Mouse (Mus musculus) hindbrain, postnatal 0 days (tissue): ENCODE measurements at regions not wholly inside any gene's neighbourhood (a gene's known extent, or its start where the extent isn't known, plus 50 kb on each side); places are given as distances from the start of the nearest gene placed in this dataset.

Experiments
- ATAC-seq: fragments of 200-750 bp; cut with Nextera tagmentation; 2 replicates; pipeline ENCODE4 v1.8.0; 2017; ENCODE audit warnings: mild to moderate bottlenecking, moderate TSS enrichment, moderate library complexity
- DNase-seq: peaks from one replicate; pipeline ENCODE4 v3.0.0-alpha.2; 2015; ENCODE audit warnings: low spot score
- H3K27ac ChIP-seq: fragments of 300-500 bp; sonication (generic); 2 replicates; pipeline ENCODE4 v1.5.1; 2014; ENCODE audit warnings: mild to moderate bottlenecking
- H3K27me3 ChIP-seq: fragments of 300-500 bp; sonication (generic); 2 replicates; pipeline ENCODE4 v1.6.1; 2014; ENCODE audit warnings: low read length, mixed read lengths; ENCODE audit not compliant: insufficient read depth
- H3K36me3 ChIP-seq: fragments of 300-500 bp; sonication (generic); 2 replicates; pipeline ENCODE4 v1.6.1; 2014; ENCODE audit warnings: low read length, mixed read lengths; ENCODE audit not compliant: insufficient read depth
- H3K4me1 ChIP-seq: fragments of 300-500 bp; sonication (generic); 2 replicates; pipeline ENCODE4 v1.6.1; 2014; ENCODE audit warnings: antibody characterized with exemption, low read length, mixed read lengths; ENCODE audit not compliant: insufficient read depth
- H3K4me2 ChIP-seq: fragments of 300-500 bp; sonication (generic); 2 replicates; pipeline ENCODE4 v1.6.1; 2014; ENCODE audit warnings: low read depth, mild to moderate bottlenecking, low read length, moderate library complexity, mixed read lengths
- H3K4me3 ChIP-seq: fragments of 300-500 bp; sonication (generic); 2 replicates; pipeline ENCODE4 v1.5.1; 2014; ENCODE audit warnings: low read length
- H3K9ac ChIP-seq: fragments of 300-500 bp; sonication (generic); replicated peaks from 2 replicates; pipeline ENCODE4 v1.6.1; 2014; ENCODE audit warnings: mild to moderate bottlenecking, low read length, moderate library complexity, mixed read lengths
- H3K9me3 ChIP-seq: fragments of 300-500 bp; sonication (generic); 2 replicates; pipeline ENCODE4 v1.6.1; 2016; ENCODE audit warnings: low read length, mixed read lengths
- CTCF ChIP-seq: IDR thresholded peaks from 2 replicates; pipeline ENCODE4 v1.5.1; 2016; ENCODE audit warnings: antibody characterized with exemption, control low read depth, low read depth
- WGBS: fragments of 180-500 bp; shearing (Covaris S2); extraction: QIAGEN DNeasy Blood & Tissue Kit; methylation state at CpG from one replicate; pipeline ENCODE4 v1.1.7; 2014; 5-methylcytosine and 5-hydroxymethylcytosine counted together

DNA sequence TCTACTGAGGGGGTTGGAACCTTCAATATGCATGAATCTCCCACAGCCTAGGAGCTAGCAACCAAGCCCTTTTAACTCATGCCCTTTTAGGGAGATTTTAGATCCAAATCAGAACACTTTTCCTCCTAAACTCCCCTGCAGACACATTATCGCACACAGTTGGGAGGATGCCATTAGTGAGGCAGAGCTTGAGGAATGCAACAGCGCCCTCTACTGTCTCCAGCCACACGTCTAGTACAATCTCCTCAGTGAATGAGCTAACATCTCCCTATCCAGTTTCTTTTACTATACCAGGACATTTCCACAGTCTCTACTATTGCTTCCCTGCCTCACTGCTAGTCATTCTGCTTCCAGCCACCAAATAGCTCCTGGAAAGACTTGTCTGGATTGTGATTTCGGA is 59.3 kb downstream of the 1700080O16Rik start:
- WGBS = 25% methylated on average over 4 of the region's 4 CpGs
- no peak overlapping the region for H3K4me3 ChIP-seq
- TF ChIP-seq CTCF = peak; percentile 79
- H3K27ac ChIP-seq = no peak overlapping the region
- H3K9ac ChIP-seq = no peak overlapping the region
- DNase-seq (peak; percentile 92), ATAC-seq (peak; percentile 70)
- H3K27me3 ChIP-seq = no peaks in the 10 kb centered on the region
- H3K9me3 ChIP-seq = no peaks in the 10 kb centered on the region
- no peaks in the 10 kb centered on the region for H3K36me3 ChIP-seq
- H3K4me2 ChIP-seq = no peak overlapping the region
- no peaks in the 10 kb centered on the region for H3K4me1 ChIP-seq

DNA sequence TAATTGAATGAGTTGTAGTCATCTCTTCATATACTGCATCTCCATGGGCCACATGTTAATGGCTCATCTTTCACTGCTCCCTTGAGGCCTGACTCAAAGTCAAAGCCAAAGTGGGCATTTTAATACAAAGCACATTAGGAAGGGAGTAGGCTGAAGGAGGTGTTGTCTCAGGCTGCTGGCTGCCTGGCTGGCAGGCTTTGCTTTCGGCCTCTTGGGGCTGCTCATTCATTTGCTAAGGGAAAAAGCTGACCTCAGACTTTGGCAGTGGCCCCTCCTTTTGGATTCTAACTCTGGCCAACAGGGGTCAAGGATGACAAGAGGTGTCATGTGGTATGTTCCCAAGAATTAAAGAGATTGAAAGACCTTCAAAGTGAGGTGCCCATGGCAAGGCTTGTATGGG is 61.0 kb downstream of the 1700080O16Rik start:
- ATAC-seq (no peak), DNase-seq (no peak)
- Histone ChIP-seq H3K36me3 (no peaks in the 10 kb centered on the region), H3K27me3 (no peaks in the 10 kb centered on the region), H3K4me2 (no peak overlapping the region), H3K9me3 (no peaks in the 10 kb centered on the region), H3K4me1 (no peaks in the 10 kb centered on the region), H3K27ac (no peak overlapping the region), H3K9ac (no peak overlapping the region), H3K4me3 (no peak overlapping the region)
- WGBS = 13% methylated on average over 1 of the region's 1 CpGs
- TF ChIP-seq CTCF = no peak

DNA sequence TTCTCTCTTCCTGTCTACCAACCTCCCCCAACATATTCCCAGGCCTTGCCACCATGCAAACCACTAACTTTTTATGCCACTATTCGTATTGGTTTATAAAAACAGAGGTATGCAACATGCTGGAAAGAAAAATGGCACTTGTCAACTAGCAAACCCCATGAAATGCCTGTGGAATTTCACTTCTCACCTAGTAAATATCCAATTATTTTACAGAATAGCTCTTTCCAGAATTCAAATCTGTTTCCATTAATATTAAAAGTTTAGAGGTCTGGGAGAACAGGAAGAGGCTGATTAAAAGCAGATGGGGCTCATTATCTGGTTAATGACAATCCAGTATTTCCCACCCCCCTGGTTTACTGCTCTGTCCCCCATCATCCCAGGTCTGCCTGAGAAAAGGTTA is 62.0 kb downstream of the 1700080O16Rik start:
- no peak overlapping the region for H3K4me3 ChIP-seq
- H3K4me2 ChIP-seq = no peak overlapping the region
- ATAC-seq (no peak), DNase-seq (no peak)
- no peaks in the 10 kb centered on the region for H3K9me3 ChIP-seq
- no peak overlapping the region for H3K27ac ChIP-seq
- TF ChIP-seq CTCF = no peak
- no peaks in the 10 kb centered on the region for H3K36me3 ChIP-seq
- H3K4me1 ChIP-seq = no peaks in the 10 kb centered on the region
- H3K9ac ChIP-seq = no peak overlapping the region
- 49% methylated on average over 1 of the region's 1 CpGs for WGBS
- H3K27me3 ChIP-seq = no peaks in the 10 kb centered on the region

DNA sequence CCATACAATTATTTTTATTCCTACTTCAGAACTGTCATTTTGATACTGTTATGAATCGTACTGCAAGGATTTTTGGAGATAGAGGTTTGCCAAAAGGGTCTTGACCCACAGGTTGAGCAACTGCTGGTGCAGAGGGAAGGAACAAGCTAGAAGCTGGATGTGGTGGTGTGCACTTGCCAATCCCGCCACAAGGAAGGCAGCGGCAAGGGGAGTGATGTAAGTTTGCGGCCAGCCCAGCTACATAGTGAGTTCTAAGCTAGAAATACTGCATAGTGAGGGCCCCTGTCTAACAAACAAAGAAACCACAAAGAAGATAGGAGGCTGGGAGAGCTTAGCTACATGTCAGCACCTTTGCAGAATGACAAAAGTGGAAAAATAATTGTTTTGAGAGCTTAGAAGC is 74.1 kb downstream of the 1700080O16Rik start:
- H3K9me3 ChIP-seq = no peaks in the 10 kb centered on the region
- ATAC-seq (no peak), DNase-seq (no peak)
- no peak overlapping the region for H3K4me3 ChIP-seq
- H3K36me3 ChIP-seq = no peaks in the 10 kb centered on the region
- H3K4me2 ChIP-seq = no peak overlapping the region
- 79% methylated on average over 4 of the region's 4 CpGs for WGBS
- H3K9ac ChIP-seq = no peak overlapping the region
- no peak for TF ChIP-seq CTCF
- no peak overlapping the region for H3K27ac ChIP-seq
- no peaks in the 10 kb centered on the region for H3K27me3 ChIP-seq
- no peaks in the 10 kb centered on the region for H3K4me1 ChIP-seq

DNA sequence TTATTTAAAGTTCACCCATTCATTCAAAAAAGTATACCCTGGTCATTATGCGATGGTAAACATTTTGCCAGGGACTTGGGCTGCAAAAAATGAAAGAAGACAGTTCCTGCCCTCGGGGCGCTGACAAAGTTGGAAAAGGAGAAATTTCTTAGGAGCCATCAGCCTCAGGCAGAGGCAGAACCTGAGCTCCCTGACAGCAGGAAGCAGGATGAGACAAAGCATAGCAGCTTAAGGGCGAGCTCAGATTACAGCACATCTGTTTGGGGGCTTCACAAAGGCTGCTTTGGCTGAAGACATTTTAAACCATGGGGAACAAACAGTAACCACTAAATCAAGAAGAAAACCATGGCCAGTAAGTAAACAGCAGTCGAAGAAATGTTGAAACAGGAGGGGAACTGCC is 75.5 kb downstream of the 1700080O16Rik start:
- no peak overlapping the region for H3K9ac ChIP-seq
- no peak for TF ChIP-seq CTCF
- no peaks in the 10 kb centered on the region for H3K36me3 ChIP-seq
- H3K27ac ChIP-seq = no peak overlapping the region
- no peaks in the 10 kb centered on the region for H3K4me1 ChIP-seq
- no peak overlapping the region for H3K4me3 ChIP-seq
- 27% methylated on average over 5 of the region's 5 CpGs for WGBS
- H3K4me2 ChIP-seq = no peak overlapping the region
- ATAC-seq (no peak), DNase-seq (no peak)
- no peaks in the 10 kb centered on the region for H3K9me3 ChIP-seq
- H3K27me3 ChIP-seq = no peaks in the 10 kb centered on the region

DNA sequence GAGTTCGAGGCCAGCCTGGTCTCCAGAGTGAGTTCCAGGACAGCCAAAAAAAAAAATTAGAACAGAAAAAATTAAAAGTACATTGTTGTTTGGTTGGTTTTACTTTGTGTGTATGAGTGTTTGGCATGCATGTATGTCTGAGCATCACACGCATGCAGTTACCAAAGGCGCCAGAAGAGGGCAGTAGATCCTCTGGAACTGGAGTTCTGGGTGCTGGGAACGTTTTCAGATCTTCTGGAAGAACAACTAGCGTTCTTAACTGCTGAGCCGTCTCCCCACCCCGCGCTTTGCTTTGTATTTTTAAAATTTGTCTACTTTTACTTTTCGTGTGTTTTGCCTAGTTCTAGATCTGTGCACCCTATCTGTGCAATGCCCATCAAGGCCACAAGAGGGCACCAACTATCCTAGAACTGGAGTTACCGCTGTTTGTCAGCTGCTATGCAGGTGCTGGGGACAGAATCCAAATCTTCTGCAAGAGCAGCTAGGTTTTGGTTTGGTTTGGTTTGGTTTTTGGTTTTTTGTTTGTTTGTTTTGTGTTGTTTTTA is 76.9 kb downstream of the 1700080O16Rik start:
- H3K9me3 ChIP-seq = no peaks in the 10 kb centered on the region
- no peaks in the 10 kb centered on the region for H3K4me1 ChIP-seq
- TF ChIP-seq CTCF = no peak
- H3K36me3 ChIP-seq = no peaks in the 10 kb centered on the region
- no peak for DNase-seq
- no peak overlapping the region for H3K4me3 ChIP-seq
- H3K27ac ChIP-seq = no peak overlapping the region
- no peak overlapping the region for H3K9ac ChIP-seq
- 72% methylated on average over 10 of the region's 10 CpGs for WGBS
- ATAC-seq = no peak
- H3K27me3 ChIP-seq = no peaks in the 10 kb centered on the region
- H3K4me2 ChIP-seq = no peak overlapping the region

DNA sequence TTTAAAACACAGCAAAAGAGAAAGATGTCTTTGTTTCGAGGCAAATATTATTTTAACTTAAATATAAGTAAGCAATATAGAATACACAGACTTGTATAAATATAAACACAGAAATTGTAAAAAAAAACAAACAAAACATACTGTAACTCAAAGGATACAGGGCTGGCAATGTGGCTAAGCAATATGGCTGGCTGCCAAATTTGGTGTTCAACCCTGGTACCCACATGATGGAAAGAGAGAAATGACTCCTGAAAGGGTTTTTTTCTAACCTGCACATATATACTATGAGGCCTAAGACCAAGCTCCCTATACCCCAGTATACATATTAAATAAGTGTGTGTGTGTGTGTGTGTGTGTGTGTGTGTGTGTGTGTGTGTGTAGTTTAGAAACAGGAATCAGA is 79.9 kb downstream of the 1700080O16Rik start:
- no peaks in the 10 kb centered on the region for H3K9me3 ChIP-seq
- H3K27ac ChIP-seq = no peak overlapping the region
- no peak overlapping the region for H3K9ac ChIP-seq
- no peak for TF ChIP-seq CTCF
- H3K4me1 ChIP-seq = no peaks in the 10 kb centered on the region
- H3K36me3 ChIP-seq = no peaks in the 10 kb centered on the region
- no peaks in the 10 kb centered on the region for H3K27me3 ChIP-seq
- ATAC-seq (no peak), DNase-seq (no peak)
- no peak overlapping the region for H3K4me2 ChIP-seq
- WGBS = 52% methylated on average over 1 of the region's 1 CpGs
- H3K4me3 ChIP-seq = no peak overlapping the region
